Mouse (Mus musculus) liver, embryonic 14.5 days (tissue): Measurements from ENCODE around the gene Rnf186. TPM values are rescaled to one million over a fixed set of nuclear protein-coding genes. Genes with fewer than 3 reads are reported as not detected.

Source experiments
- ATAC-seq: fragments of 200-750 bp; cut with Nextera tagmentation; 2 replicates; pipeline ENCODE4 v1.8.0; 2017; ENCODE audit warnings: moderate number of reproducible peaks, mild to moderate bottlenecking, moderate library complexity; ENCODE audit not compliant: insufficient read depth
- DNase-seq, 3 experiments: peaks; one replicate each; pipeline ENCODE4 v3.0.0-alpha.2; 2012 to 2013; ENCODE audit warnings: low read depth in 3 of 3, low spot score in 3 of 3
- H3K27ac ChIP-seq: fragments of 300-500 bp; sonication (generic); 2 replicates; pipeline ENCODE4 v1.5.1; 2014; ENCODE audit warnings: moderate library complexity, mild to moderate bottlenecking, control low read depth, inconsistent platforms
- H3K27me3 ChIP-seq: fragments of 300-500 bp; sonication (generic); 2 replicates; pipeline ENCODE4 v1.6.1; 2014; ENCODE audit warnings: mild to moderate bottlenecking, low read length, moderate library complexity; ENCODE audit not compliant: control insufficient read depth, insufficient read depth
- H3K36me3 ChIP-seq: fragments of 300-500 bp; sonication (generic); replicated peaks from 2 replicates; pipeline ENCODE4 v1.6.1; 2014; ENCODE audit warnings: low read depth; ENCODE audit not compliant: control insufficient read depth, insufficient read depth
- H3K4me1 ChIP-seq, 2 experiments: fragments of 200-500 bp in 1 of 2; fragments of 300-500 bp in 1 of 2; sonication (generic) in 1 of 2; replicated peaks; 2 replicates each; pipeline ENCODE4 v1.6.1; 2012 to 2014; ENCODE audit warnings: antibody characterized with exemption in 1 of 2, inconsistent platforms in 1 of 2, low read length in 1 of 2; ENCODE audit not compliant: control insufficient read depth in 2 of 2, insufficient read depth in 2 of 2
- H3K4me2 ChIP-seq: fragments of 300-500 bp; sonication (generic); 2 replicates; pipeline ENCODE4 v1.6.1; 2014; ENCODE audit warnings: low read depth, mild to moderate bottlenecking, control low read depth, moderate library complexity
- H3K4me3 ChIP-seq, 2 experiments: fragments of 200-500 bp in 1 of 2; fragments of 300-500 bp in 1 of 2; sonication (generic) in 1 of 2; 2 replicates each; pipeline ENCODE4 v1.5.1; 2012 to 2014; ENCODE audit warnings: low read depth in 2 of 2, low read length in 2 of 2, mild to moderate bottlenecking in 2 of 2, control low read depth in 1 of 2, inconsistent platforms in 1 of 2, moderate library complexity in 1 of 2; ENCODE audit not compliant: insufficient read depth in 1 of 2
- H3K9ac ChIP-seq: fragments of 300-500 bp; sonication (generic); replicated peaks from 2 replicates; pipeline ENCODE4 v1.6.1; 2014; ENCODE audit warnings: mild to moderate bottlenecking, control low read depth, moderate library complexity
- H3K9me3 ChIP-seq: fragments of 300-500 bp; sonication (generic); 2 replicates; pipeline ENCODE4 v1.6.1; 2016; ENCODE audit warnings: low read length, mixed read lengths; ENCODE audit not compliant: control insufficient read depth
- CTCF ChIP-seq: IDR thresholded peaks from 2 replicates; pipeline ENCODE4 v1.5.1; 2016; ENCODE audit warnings: antibody characterized with exemption, low read depth, control low read depth
- EP300 ChIP-seq: IDR thresholded peaks from 2 replicates; pipeline ENCODE4 v1.6.1; 2016; ENCODE audit warnings: antibody characterized with exemption, low read depth
- WGBS: fragments of 180-500 bp; shearing (Covaris S2); extraction: QIAGEN DNeasy Blood & Tissue Kit; methylation state at CpG from one replicate; pipeline ENCODE4 v1.1.7; 2014; ENCODE audit not compliant: insufficient replicate concordance; 5-methylcytosine and 5-hydroxymethylcytosine counted together
- polyA plus RNA-seq, 2 experiments: library from polyadenylated mRNA; depleted of rRNA in 1 of 2; stranded (reverse) in 1 of 2; unstranded in 1 of 2; fragments of >200 nt; fragmentation: Nextera tagmentation in 1 of 2; extraction: Ambion mirVana in 1 of 2; gene quantifications; 2 replicates each; pipeline versions ENCODE4 v1.2.1 to v1.2.3; 2012 to 2014

The Rnf186 gene
- polyA plus RNA-seq, 2 experiments = 0.13 to 0.18 TPM

GRCm38 (mm10) chr4:138975194-138975593, 8.3 kb downstream of the Rnf186 start:
- TF ChIP-seq EP300 (no peak), CTCF (no peak)
- Histone ChIP-seq H3K4me3 (no peak overlapping the region), H3K27me3 (no peaks in the 10 kb centered on the region), H3K4me2 (no peak overlapping the region), H3K4me1 (peaks cover 0 to 6% of the 10 kb centered on the region in 2 experiments; a peak in 2 of 4 replicates), H3K27ac (no peak overlapping the region), H3K9me3 (no peaks in the 10 kb centered on the region), H3K9ac (no peak overlapping the region), H3K36me3 (no peaks in the 10 kb centered on the region)
- 35% methylated on average over 3 of the region's 3 CpGs for WGBS
- DNase-seq (no peak), ATAC-seq (no peak)

GRCm38 (mm10) chr4:138976046-138976445, 9.1 kb downstream of the Rnf186 start:
- no peak overlapping the region for H3K4me2 ChIP-seq
- peaks cover 0 to 10% of the 10 kb centered on the region in 2 experiments; a peak in 2 of 4 replicates for H3K4me1 ChIP-seq
- H3K27me3 ChIP-seq = no peaks in the 10 kb centered on the region
- H3K9ac ChIP-seq = no peak overlapping the region
- ATAC-seq (no peak), DNase-seq (no peak)
- no peak overlapping the region for H3K27ac ChIP-seq
- 65% methylated on average over 6 of the region's 6 CpGs for WGBS
- TF ChIP-seq CTCF = no peak
- no peak for TF ChIP-seq EP300
- H3K4me3 ChIP-seq = no peak overlapping the region
- no peaks in the 10 kb centered on the region for H3K9me3 ChIP-seq
- no peaks in the 10 kb centered on the region for H3K36me3 ChIP-seq

GRCm38 (mm10) chr4:138980021-138980420, 13.1 kb downstream of the Rnf186 start:
- Histone ChIP-seq H3K9me3 (no peaks in the 10 kb centered on the region), H3K4me2 (no peak overlapping the region), H3K4me3 (no peak overlapping the region), H3K36me3 (no peaks in the 10 kb centered on the region), H3K4me1 (peaks cover 0 to 3% of the 10 kb centered on the region in 2 experiments; a peak in 2 of 4 replicates), H3K27ac (no peak overlapping the region), H3K9ac (no peak overlapping the region), H3K27me3 (no peaks in the 10 kb centered on the region)
- DNase-seq = no peak
- TF ChIP-seq EP300 (no peak), CTCF (no peak)
- ATAC-seq = no peak
- 73% methylated on average over 8 of the region's 8 CpGs for WGBS

- ATAC-seq = no peak
- peak overlapping the region; percentile 33; the same call in 1 of the 2 replicates for H3K4me2 ChIP-seq
- peak in 1 of 3 experiments; percentile 11 for DNase-seq
These were observed 14.0 kb downstream of the Rnf186 start for GRCm38 (mm10) chr4:138980771-138981420.

GRCm38 (mm10) chr4:138983422-138983821, 16.5 kb downstream of the Rnf186 start:
- H3K36me3 ChIP-seq = no peaks in the 10 kb centered on the region
- TF ChIP-seq CTCF (no peak), EP300 (no peak)
- peaks cover 0 to 3% of the 10 kb centered on the region in 2 experiments; a peak in 2 of 4 replicates for H3K4me1 ChIP-seq
- ATAC-seq (no peak), DNase-seq (no peak)
- H3K27ac ChIP-seq = no peak overlapping the region
- no peaks in the 10 kb centered on the region for H3K9me3 ChIP-seq
- WGBS = 59% methylated on average over 3 of the region's 3 CpGs
- no peak overlapping the region for H3K9ac ChIP-seq
- H3K4me3 ChIP-seq = no peak overlapping the region
- no peak overlapping the region for H3K4me2 ChIP-seq
- H3K27me3 ChIP-seq = no peaks in the 10 kb centered on the region

More at GRCm38 (mm10) chr4:138980771-138981420, 14.0 kb downstream of the Rnf186 start:
- Histone ChIP-seq H3K4me1 (peaks cover 0 to 3% of the 10 kb centered on the region in 2 experiments; a peak in 2 of 4 replicates), H3K27ac (no peak overlapping the region), H3K36me3 (no peaks in the 10 kb centered on the region), H3K27me3 (no peaks in the 10 kb centered on the region), H3K9me3 (no peaks in the 10 kb centered on the region), H3K4me3 (no peak overlapping the region), H3K9ac (no peak overlapping the region)
- TF ChIP-seq CTCF = no peak
- TF ChIP-seq EP300 = no peak
- 21% methylated on average over 12 of the region's 12 CpGs for WGBS
